Mouse (Mus musculus) small intestine, adult 2 months (tissue): Measurements from ENCODE around the gene Ezh1. TPM values are rescaled to one million over a fixed set of nuclear protein-coding genes. Genes with fewer than 3 reads are reported as not detected.

Experiments used
- H3K27ac ChIP-seq: fragments of 200-500 bp; 2 replicates; pipeline ENCODE4 v1.5.1; 2012; ENCODE audit warnings: low read depth, low read length, control low read depth, inconsistent platforms; ENCODE audit not compliant: insufficient read depth
- H3K27me3 ChIP-seq: fragments of 200-500 bp; 2 replicates; pipeline ENCODE4 v1.6.1; 2012; ENCODE audit warnings: mild to moderate bottlenecking, moderate library complexity, low read length, inconsistent platforms; ENCODE audit not compliant: control insufficient read depth, insufficient read depth
- H3K36me3 ChIP-seq: fragments of 200-500 bp; 2 replicates; pipeline ENCODE4 v1.6.1; 2012; ENCODE audit warnings: mild to moderate bottlenecking, low read length, control low read depth, inconsistent platforms; ENCODE audit not compliant: control insufficient read depth, insufficient read depth
- H3K4me1 ChIP-seq: fragments of 200-500 bp; 2 replicates; pipeline ENCODE4 v1.6.1; 2012; ENCODE audit warnings: low read length, inconsistent platforms, mixed read lengths; ENCODE audit not compliant: control insufficient read depth, insufficient read depth, insufficient read length
- H3K4me3 ChIP-seq: fragments of 200-500 bp; 2 replicates; pipeline ENCODE4 v1.5.1; 2012; ENCODE audit warnings: low read depth, mild to moderate bottlenecking, control low read depth, inconsistent platforms, low read length, moderate library complexity
- CTCF ChIP-seq: fragments of 200-500 bp; IDR thresholded peaks from 2 replicates; pipeline ENCODE4 v1.5.1; 2012; ENCODE audit warnings: low read depth, mild to moderate bottlenecking, control low read depth, inconsistent platforms, low read length, moderate library complexity, mixed read lengths; ENCODE audit not compliant: insufficient replicate concordance, insufficient read length; ENCODE audit errors: extremely low read depth
- POLR2A ChIP-seq: fragments of 200-500 bp; IDR thresholded peaks from 2 replicates; pipeline ENCODE4 v1.6.1; 2012; ENCODE audit warnings: low read depth, mild to moderate bottlenecking, control low read depth, inconsistent platforms, low read length, moderate library complexity
- WGBS: fragments of 180-500 bp; shearing (Covaris S2); methylation state at CpG from one replicate; pipeline ENCODE4 v1.1.7; 2018; 5-methylcytosine and 5-hydroxymethylcytosine counted together
- polyA plus RNA-seq: library from polyadenylated mRNA; depleted of rRNA; stranded (reverse); fragments of >200 nt; gene quantifications from 2 replicates; pipeline ENCODE4 v1.2.3, GENCODE M21; 2012

Ezh1 gene
- polyA plus RNA-seq, 1 experiment, result 20.0 TPM

GRCm38 (mm10) chr11:101170811-101171610, 55.3 kb downstream of the Ezh1 start, which contains the start of gene Plekhh3:
Plekhh3 (minus strand) TSS chr11:101171351.
- H3K4me3 ChIP-seq, result peak within 1 kb of the TSS; percentile 85
- no peaks in the 10 kb centered on the region for H3K27me3 ChIP-seq
- H3K27ac ChIP-seq, result peak within 1 kb of the TSS; percentile 90
- H3K36me3 ChIP-seq, result peaks cover 19% of the 10 kb centered on the region
- TF ChIP-seq POLR2A, result peak; percentile 51; the same call in 1 of the 2 replicates
- no peak for TF ChIP-seq CTCF
- under 1% methylated on average over 50 of the region's 50 CpGs for WGBS
- H3K4me1 ChIP-seq, result peaks cover 25% of the 10 kb centered on the region

- peak within 1 kb of the TSS; percentile 87 for H3K27ac ChIP-seq
- no peaks in the 10 kb centered on the region for H3K27me3 ChIP-seq
- WGBS, result 2% methylated on average over 35 of the region's 35 CpGs
- H3K4me3 ChIP-seq, result peak within 1 kb of the TSS; percentile 85
- H3K36me3 ChIP-seq, result peaks cover 22% of the 10 kb centered on the region
- TF ChIP-seq POLR2A (no peak; the same call in 1 of the 2 replicates), CTCF (no peak)
- H3K4me1 ChIP-seq, result peaks cover 25% of the 10 kb centered on the region
Measured at GRCm38 (mm10) chr11:101170354-101170810, 55.9 kb downstream of the Ezh1 start, which contains the start of gene Cntnap1. Cntnap1 (plus strand) TSS chr11:101170523.

DNA sequence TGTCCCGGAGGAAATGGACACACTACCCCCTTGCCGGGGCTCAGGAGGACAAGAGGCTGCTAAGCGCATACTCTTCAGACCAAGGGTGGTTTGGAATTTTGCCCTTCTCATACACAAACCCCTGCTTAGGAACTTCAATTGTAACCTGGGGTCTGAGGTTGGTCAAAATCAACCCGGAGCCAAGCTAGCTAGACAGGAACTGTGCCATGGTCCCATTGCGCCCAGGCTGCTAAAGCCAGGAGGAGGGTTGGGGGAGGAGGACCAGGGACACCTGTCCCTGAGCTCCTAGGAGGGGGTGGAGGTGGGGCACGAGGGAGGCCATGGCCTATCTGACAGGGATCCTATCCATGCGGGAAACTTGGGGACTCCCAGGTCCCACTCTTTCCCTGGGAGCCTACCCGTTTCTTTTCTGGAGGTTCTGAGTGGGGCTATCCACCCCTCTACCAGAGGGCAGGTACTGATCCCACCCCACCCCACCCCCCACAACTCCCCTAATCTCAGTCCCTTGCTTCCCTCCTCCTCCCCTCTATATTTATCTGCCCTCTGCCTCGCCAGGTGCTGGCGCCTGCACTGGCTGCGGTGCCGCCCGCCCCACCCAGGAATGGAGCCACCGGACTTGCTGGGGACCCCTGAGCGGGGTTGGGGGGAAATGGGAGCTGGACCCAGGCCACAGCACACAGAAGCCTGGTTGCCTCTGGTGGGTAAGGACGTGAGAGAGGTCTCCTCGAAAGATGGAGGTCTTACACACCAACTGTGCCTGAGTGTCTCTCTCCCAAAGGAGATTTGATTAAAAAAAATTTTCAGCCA, 56.8 kb downstream of the Ezh1 start:
- TF ChIP-seq CTCF (no peak), POLR2A (no peak)
- Histone ChIP-seq H3K4me1 (peaks cover 27% of the 10 kb centered on the region), H3K4me3 (peak overlapping the region; percentile 85), H3K36me3 (peaks cover 30% of the 10 kb centered on the region), H3K27ac (peak overlapping the region; percentile 87), H3K27me3 (no peaks in the 10 kb centered on the region)
- 11% methylated on average over 17 of the region's 17 CpGs for whole genome bisulfite sequencing

DNA sequence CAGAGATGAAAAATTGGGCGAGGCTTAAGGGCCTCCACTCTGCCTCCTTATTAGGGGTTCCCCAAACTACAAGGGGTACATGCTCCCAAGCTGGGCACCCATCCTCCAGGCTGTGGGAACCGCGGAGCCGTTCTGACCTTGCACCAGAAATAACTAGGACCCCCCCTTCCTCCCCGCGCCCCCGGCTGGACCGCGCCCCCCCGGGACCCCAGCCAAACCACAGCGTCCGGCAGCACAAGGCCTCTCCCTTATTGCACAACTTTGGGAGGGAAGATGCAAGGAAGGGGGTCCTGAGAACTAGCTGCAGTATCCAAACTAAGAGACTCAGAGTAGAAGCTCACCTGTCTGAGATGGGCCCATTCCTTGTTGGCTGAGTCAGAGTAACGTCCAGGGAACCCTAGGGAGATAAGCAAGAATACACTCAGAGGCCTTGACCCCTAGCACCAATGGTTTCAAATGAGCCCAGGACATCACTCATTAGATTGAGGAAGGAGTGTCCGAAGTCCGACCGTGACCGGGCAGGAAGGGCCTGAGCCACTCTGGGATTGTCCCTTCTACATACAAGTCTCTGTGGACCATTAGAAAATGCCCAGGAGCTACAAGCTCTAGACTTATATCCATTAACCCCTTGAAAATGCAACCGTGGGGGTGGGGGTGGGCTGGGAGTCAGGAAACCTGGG, 57.8 kb downstream of the Ezh1 start:
- 59% methylated on average over 18 of the region's 18 CpGs for WGBS

GRCm38 (mm10) chr11:101167963-101168300, 58.3 kb downstream of the Ezh1 start:
- Histone ChIP-seq H3K4me1 (peaks cover 22% of the 10 kb centered on the region), H3K27ac (no peak overlapping the region), H3K27me3 (no peaks in the 10 kb centered on the region), H3K4me3 (no peak overlapping the region), H3K36me3 (peaks cover 46% of the 10 kb centered on the region)
- no peak for TF ChIP-seq CTCF
- TF ChIP-seq POLR2A, result no peak
- WGBS, result 80% methylated on average over 8 of the region's 8 CpGs

More for the DNA sequence above, 57.8 kb downstream of the Ezh1 start:
- 0 out of 2 replicates have a peak overlapping the region, but pooled peaks have one; percentile 24 for H3K27ac ChIP-seq
- TF ChIP-seq CTCF (no peak), POLR2A (no peak)
- H3K4me1 ChIP-seq, result peaks cover 22% of the 10 kb centered on the region
- peaks cover 41% of the 10 kb centered on the region for H3K36me3 ChIP-seq
- H3K27me3 ChIP-seq, result no peaks in the 10 kb centered on the region
- H3K4me3 ChIP-seq, result peak overlapping the region; percentile 85; the same call in 1 of the 2 replicates

DNA sequence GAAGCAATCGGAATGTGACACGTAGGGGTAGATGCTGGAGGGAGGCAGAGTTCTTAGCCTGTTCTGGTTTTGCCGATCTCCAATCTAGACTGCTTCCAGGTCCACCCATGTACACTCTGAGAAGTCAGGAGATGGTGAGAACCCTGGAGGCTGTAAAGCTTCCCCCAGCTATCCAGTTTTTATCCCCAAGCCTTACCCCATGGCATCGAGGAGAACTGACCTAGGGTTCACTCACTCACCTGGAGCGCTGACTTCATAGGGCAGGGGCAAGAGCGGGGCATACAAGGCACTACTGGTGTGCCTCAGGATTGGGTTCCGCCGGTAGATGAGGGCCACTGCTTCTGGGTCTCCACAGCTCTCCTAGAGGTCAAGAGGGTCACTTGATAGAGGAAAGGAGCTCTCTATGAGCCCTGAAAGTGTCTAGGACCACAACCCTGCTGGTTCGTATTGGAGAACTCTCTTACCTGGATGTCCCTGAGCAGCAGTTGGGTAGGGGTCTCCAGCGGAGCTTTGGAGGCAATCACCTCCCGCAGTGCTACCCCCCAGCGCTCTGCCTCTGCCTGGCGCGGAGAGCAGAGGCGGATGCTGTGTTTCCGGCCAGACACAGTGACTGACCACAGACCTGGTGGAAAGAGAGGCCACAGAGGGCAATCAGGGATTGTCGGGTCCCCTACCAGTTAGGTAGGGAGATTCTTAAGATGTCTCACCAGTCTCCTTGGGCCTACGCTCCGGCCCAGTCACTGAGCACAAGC, 58.9 kb downstream of the Ezh1 start:
- no peak for TF ChIP-seq POLR2A
- TF ChIP-seq CTCF, result no peak
- Histone ChIP-seq H3K4me3 (no peak overlapping the region), H3K27ac (no peak overlapping the region), H3K36me3 (peaks cover 49% of the 10 kb centered on the region), H3K27me3 (no peaks in the 10 kb centered on the region), H3K4me1 (peaks cover 24% of the 10 kb centered on the region)
- 85% methylated on average over 19 of the region's 19 CpGs for WGBS
